Mouse (Mus musculus) right cerebral cortex, postnatal 4 days (tissue): Measurements from ENCODE around the gene Ralgps1.
A peak's percentile ranks its signal among the peaks of the same experiment; 100 is the strongest.
"Not testable (repeated sequence)": the region's sequence is repeated elsewhere in the genome, so short reads cannot be mapped to it uniquely, and the experiment has no call there.

Source experiments
- DNase-seq: peaks from one replicate; pipeline ENCODE4 v3.0.0-alpha.2; 2022

Gene Ralgps1

GRCm38 (mm10) chr2:33129696-33130095 is 241.6 kb downstream of the Ralgps1 start:
- DNase-seq: peak; percentile 26

DNA sequence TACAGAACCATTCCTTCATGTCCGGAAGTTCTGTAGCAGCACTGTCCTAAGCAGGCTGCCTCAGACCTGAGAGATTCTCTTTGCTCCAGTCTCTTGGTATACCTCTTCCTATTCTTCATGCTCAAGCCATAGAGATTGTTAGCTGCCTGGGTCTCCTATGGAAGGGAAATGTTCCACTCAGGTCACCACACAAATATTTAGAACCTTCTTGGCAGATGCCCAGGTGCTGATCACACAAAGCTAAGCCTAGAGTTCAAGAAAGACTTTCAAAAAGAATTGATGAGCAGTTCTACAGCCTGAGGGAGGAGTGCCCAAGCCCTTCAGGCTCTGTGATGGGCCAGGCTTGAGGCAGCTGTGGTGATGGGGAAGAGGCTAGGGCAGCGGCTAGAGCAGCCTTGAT is 242.3 kb downstream of the Ralgps1 start:
- DNase-seq: no peak

- DNase-seq: no peak
Measured at GRCm38 (mm10) chr2:33127271-33127670, 244.0 kb downstream of the Ralgps1 start.

- no peak for DNase-seq
Measured at GRCm38 (mm10) chr2:33122856-33123255, 248.4 kb downstream of the Ralgps1 start.

DNA sequence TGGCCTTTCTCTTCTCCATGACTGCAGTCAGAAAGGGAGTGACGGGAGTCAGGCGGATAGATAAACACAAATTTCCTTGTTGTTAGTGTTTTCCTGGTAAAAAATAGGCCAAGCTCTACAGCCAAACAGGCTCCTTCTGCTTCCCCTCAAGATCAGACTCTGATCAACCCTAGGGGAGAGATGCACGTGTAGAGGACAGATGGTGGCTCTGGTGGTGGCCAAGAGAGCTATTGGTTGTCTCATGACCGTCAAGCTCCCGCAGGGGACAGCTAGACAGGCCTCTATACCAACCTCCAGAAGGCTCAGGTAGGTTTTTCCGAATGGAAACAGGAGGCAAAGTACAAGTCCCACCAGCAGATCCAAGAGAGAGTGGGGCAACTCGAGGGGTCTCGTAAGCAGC is 270.8 kb downstream of the Ralgps1 start:
- no peak for DNase-seq

- DNase-seq: not testable (repeated sequence)
Measured at GRCm38 (mm10) chr2:33097326-33097725, 274.0 kb downstream of the Ralgps1 start.

- DNase-seq: no peak
Measured at GRCm38 (mm10) chr2:33095221-33095671, 276.0 kb downstream of the Ralgps1 start.

DNA sequence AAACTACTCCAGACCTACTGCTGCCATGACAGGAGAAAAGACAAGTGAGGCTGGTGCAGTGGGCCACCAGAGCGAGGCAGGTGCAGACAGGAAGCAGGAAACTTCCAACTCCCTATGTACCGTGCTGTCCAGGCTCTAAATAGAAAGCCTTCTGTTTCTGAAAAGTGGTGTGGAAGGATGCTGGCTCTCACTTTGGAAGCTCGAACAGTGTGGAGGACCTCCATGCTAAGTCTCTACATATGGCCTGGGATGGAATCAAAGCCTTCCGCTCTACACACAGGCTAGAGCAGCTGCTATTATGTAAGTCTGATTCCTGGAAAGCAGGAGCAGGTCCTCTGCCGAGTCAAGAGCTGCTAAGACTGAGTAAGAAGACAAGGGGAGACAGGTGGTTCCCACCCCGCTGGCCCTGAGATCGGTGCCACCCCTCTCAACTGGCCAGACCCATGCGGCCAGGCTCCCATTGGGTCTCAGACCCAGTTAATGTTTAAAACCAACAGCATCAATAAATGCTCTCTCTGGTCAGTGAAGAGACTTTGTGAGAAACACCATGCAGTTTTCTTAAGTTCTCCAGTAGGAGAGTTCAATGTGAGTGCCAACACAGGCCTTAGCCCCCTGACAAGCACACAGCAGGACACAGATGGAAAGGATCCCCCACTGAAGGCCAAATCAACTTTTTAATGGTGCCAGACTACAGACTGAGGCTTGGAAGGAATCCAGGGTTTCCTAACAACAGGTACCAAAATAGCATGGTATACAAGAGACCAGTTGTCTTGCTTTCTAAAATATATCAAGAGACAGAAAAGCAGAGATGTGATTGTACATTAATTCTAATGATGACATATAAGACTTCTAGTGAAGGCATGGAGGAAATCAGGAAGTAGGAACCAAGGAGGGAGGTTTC is 280.4 kb downstream of the Ralgps1 start:
- DNase-seq: no peak

- DNase-seq: not testable (repeated sequence)
Measured at GRCm38 (mm10) chr2:33090033-33090400, 281.3 kb downstream of the Ralgps1 start.

DNA sequence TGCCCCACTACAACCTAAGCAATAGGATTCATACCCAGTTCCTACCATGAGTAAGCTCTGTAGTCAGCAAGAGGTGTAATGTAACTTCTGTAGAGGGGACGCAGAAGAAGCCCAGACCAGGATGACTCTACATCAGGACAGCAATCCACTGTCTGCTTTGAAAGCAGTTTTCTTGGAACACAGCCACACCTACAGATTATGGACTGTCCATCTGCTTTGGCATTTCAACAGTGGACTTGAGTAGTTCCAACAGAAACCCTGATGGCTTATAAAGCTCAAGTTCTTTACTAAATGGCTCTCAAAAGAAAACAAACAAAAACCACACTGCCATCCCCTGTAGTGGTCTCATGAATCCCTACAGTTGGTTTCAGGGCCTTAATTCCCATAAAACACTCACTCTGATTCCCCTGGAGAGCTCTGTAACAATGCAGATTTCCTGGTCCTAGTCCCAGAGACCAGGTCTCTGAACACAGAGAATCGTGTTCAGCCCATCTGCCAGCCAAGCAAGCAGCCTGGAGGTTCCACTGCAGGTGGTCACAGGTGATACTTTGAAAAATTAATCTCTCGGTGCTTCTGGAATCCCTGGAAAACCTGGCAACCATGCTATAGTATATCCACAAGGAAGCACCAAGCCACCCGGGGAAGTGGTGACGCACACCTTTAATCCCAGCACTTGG is 281.8 kb downstream of the Ralgps1 start:
- DNase-seq: no peak

- DNase-seq: peak; percentile 20
Measured at GRCm38 (mm10) chr2:33086671-33087363, 284.5 kb downstream of the Ralgps1 start.

DNA sequence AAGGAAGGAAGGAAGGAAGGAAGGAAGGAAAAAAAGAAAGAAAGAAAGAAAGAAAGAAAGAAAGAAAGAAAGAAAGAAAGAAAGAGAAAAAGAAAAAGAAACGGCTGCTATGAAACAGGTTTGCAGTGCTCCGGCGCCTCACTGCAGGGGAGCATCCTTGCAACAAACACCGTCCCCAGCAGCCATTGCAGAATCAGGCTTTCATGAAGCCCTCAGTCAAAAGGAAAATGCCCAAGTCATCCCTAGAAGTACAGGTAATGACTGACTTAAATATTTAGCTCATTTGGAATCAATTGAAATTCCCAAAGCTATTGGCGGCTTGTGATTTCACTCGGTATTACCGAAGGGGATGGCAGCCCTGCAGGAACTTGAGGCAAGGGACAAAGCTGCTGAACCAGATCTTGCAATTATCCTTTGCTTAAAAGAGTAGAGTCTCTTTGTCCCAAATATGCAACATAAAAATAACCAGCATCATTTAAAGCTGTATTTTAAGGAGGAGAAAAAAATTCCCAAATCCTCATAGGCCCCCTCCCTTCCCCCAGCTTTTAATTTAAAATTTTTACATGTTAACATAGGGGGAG is 285.2 kb downstream of the Ralgps1 start:
- DNase-seq: peak; percentile 17

GRCm38 (mm10) chr2:33084221-33084620 is 287.1 kb downstream of the Ralgps1 start:
- no peak for DNase-seq
